ENCODE assay signal across 9 mouse cellular contexts in genomic region chr5:33011132-33012106, GRCm38 (mm10). TPM values are rescaled to one million over a fixed set of nuclear protein-coding genes. Genes with fewer than 3 reads are reported as not detected.
A peak's percentile ranks its signal among the peaks of the same experiment; 100 is the strongest.
DNase-seq lines count a peak whose midpoint lies in the region; TF ChIP-seq lines count a peak whose summit lies in the region.
"Had no signal": no experiment of that assay in that cellular context is flagged by ENCODE, and none has a peak within 500 bp of the region (broad histone marks: within the 10 kb centered on the region; RNA-seq: fewer than 3 reads in every experiment).

No protein-coding gene starts in this region.

- peak; percentile 80 for DNase-seq in left cerebral cortex, postnatal 4 days
- no peak for DNase-seq in left cerebral cortex, postnatal 14 days (ENCODE audit: low spot score in 2 of 2)
- DNase-seq in cerebellum, postnatal 4 days (ENCODE audit: low spot score in 2 of 2) = peak; percentile 34 to 59
- peak; percentile 22 for DNase-seq in kidney, adult 9 months
- DNase-seq in embryo, embryonic 10 days (ENCODE audit: low spot score) = no peak
- DNase-seq in heart, postnatal 25 days (ENCODE audit: low spot score) = no peak
- no peak for DNase-seq in lung, postnatal 10 days

- peaks cover 27% of the 10 kb centered on the region for H3K4me1 ChIP-seq in olfactory bulb, adult 2 months (ENCODE audit: control insufficient read depth, insufficient read depth, low read length)
- H3K4me1 ChIP-seq: lung, embryonic 15.5 days had no signal

- WGBS in olfactory bulb, adult 2 months = 39% methylated on average over 15 of the region's 15 CpGs

- H3K27ac ChIP-seq in olfactory bulb, adult 2 months (ENCODE audit: insufficient read depth, low read depth, low read length) = peak overlapping the region; percentile 39; the same call in 1 of the 2 replicates
- H3K27ac ChIP-seq: lung, embryonic 15.5 days had no signal

- no peak overlapping the region for H3K4me3 ChIP-seq in olfactory bulb, adult 2 months (ENCODE audit: insufficient read depth, low read depth, low read length)
- H3K4me3 ChIP-seq: lung, embryonic 15.5 days had no signal

- intact Hi-C loops in left cerebral cortex, postnatal 4 days (cut with DNase I) = no loop called here
- intact Hi-C loops in left cerebral cortex, postnatal 14 days (cut with DNase I) = no loop called here
- intact Hi-C loops in heart, postnatal 25 days (cut with DNase I) = loop anchor here (5.0 kb wide), 1 partner anchor 144 kb away; no protein-coding TSS in a partner anchor

- TF ChIP-seq CTCF in olfactory bulb, adult 2 months (IDR thresholded peaks at IDR 0.05; ENCODE audit: insufficient read depth, low read depth, low read length) = no peak

- no peak for TF ChIP-seq POLR2A in olfactory bulb, adult 2 months (IDR thresholded peaks at IDR 0.05; ENCODE audit: insufficient read depth, low read depth, low read length)

RNA-seq across cellular contexts. Expression of gene Ywhah, which starts 7.2 kb away (rescaled TPM):
- total RNA-seq in left cerebral cortex, postnatal 4 days (2021) = 100 to 1,000 TPM; 633 to 669 TPM
- total RNA-seq in left cerebral cortex, postnatal 14 days (2021) = 1,000 to 10,000 TPM; 1,147 to 1,287 TPM
- polyA plus RNA-seq in olfactory bulb, adult 2 months (2012; ENCODE audit: insufficient read depth, insufficient read length, low replicate concordance, missing spikeins) = 1,490 TPM in 1 of 2 replicates, not detected in the other
- 100 to 1,000 TPM in 1 of 2 experiments, 10 to 100 TPM in 1; 93.4 to 103 TPM for total RNA-seq in heart, postnatal 25 days (2021)

Comparison
In these comparisons a context has a peak if more than half of its experiments do, and no peak if none do; other contexts are left out.
1. DNase-seq: peak in left cerebral cortex, postnatal 4 days (single experiment), cerebellum, postnatal 4 days (2 of 2) and kidney, adult 9 months (single experiment); none in left cerebral cortex, postnatal 14 days (0 of 2), embryo, embryonic 10 days (single experiment), heart, postnatal 25 days (single experiment) and lung, postnatal 10 days (single experiment).
2. RNA of gene Ywhah, which starts 7.2 kb away (total RNA-seq): 1,147 to 1,287 TPM in left cerebral cortex, postnatal 14 days and 633 to 669 TPM in left cerebral cortex, postnatal 4 days; 93.4 to 103 TPM in heart, postnatal 25 days; every median in the first group is over 4 times any median in the second.